Mouse (Mus musculus) forebrain, embryonic 11.5 days (tissue): Measurements from ENCODE around the gene Nedd9. TPM values are rescaled to one million over a fixed set of nuclear protein-coding genes. Genes with fewer than 3 reads are reported as not detected.

ENCODE experiments used
- ATAC-seq: fragments of 200-750 bp; cut with Nextera tagmentation; replicated peaks from 2 replicates; pipeline ENCODE4 v1.8.0; 2017; ENCODE audit warnings: moderate TSS enrichment; ENCODE audit not compliant: low FRiP score
- DNase-seq: peaks from one replicate; pipeline ENCODE4 v3.0.0-alpha.2; 2017; ENCODE audit warnings: low spot score
- H3K27ac ChIP-seq: fragments of 300-500 bp; sonication (generic); 2 replicates; pipeline ENCODE4 v1.5.1; 2014; ENCODE audit warnings: low read depth, low read length
- H3K27me3 ChIP-seq: fragments of 300-500 bp; sonication (generic); 2 replicates; pipeline ENCODE4 v1.6.1; 2014; ENCODE audit warnings: mild to moderate bottlenecking, low read length, mixed read lengths; ENCODE audit not compliant: control insufficient read depth, insufficient read depth
- H3K36me3 ChIP-seq: fragments of 300-500 bp; sonication (generic); 2 replicates; pipeline ENCODE4 v1.6.1; 2014; ENCODE audit warnings: mild to moderate bottlenecking, low read length, moderate library complexity, mixed read lengths; ENCODE audit not compliant: control insufficient read depth, insufficient read depth
- H3K4me1 ChIP-seq: fragments of 300-500 bp; sonication (generic); replicated peaks from 2 replicates; pipeline ENCODE4 v1.6.1; 2014; ENCODE audit warnings: low read length, mixed read lengths; ENCODE audit not compliant: control insufficient read depth, insufficient read depth
- H3K4me2 ChIP-seq: fragments of 300-500 bp; sonication (generic); 2 replicates; pipeline ENCODE4 v1.6.1; 2014; ENCODE audit warnings: low read depth, mild to moderate bottlenecking, low read length, moderate library complexity, mixed read lengths; ENCODE audit not compliant: severe bottlenecking
- H3K4me3 ChIP-seq: fragments of 300-500 bp; sonication (generic); 2 replicates; pipeline ENCODE4 v1.5.1; 2014; ENCODE audit warnings: low read depth, low read length
- H3K9ac ChIP-seq: fragments of 300-500 bp; sonication (generic); 2 replicates; pipeline ENCODE4 v1.6.1; 2014; ENCODE audit warnings: low read length
- H3K9me3 ChIP-seq: fragments of 300-500 bp; sonication (generic); 2 replicates; pipeline ENCODE4 v1.6.1; 2016; ENCODE audit warnings: low read length, mixed read lengths; ENCODE audit not compliant: control insufficient read depth
- WGBS: fragments of 180-500 bp; shearing (Covaris S2); extraction: QIAGEN DNeasy Blood & Tissue Kit; methylation state at CpG from one replicate; pipeline ENCODE4 v1.1.7; 2014; 5-methylcytosine and 5-hydroxymethylcytosine counted together
- polyA plus RNA-seq: library from polyadenylated mRNA; unstranded; fragments of >200 nt; fragmentation: Nextera tagmentation; extraction: Ambion mirVana; gene quantifications from 2 replicates; pipeline ENCODE4 v1.2.1, GENCODE M21; 2014

Gene Nedd9
- polyA plus RNA-seq, 1 experiment from 2014 or later: 27.0 TPM

DNA sequence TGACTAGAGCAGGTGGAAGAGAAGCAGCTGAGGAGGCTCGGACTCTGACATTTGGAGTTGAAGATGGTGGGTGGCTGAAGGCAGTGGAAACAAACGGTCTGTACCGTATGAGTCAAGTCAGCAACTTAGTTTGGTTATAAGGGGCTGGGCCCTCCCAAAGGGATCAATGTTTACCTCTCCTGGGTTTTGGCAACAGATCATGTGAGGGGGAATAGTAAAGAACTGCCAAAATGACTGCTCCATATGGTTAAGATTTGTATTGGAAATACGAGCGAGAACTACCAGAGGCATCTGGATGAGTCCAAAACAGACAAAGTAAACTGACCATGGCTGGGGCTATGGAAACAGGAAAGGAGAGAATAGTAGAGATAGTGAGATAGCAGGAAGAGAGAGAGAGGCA lies 64.6 kb downstream of the Nedd9 start:
- Histone ChIP-seq H3K4me1 (no peaks in the 10 kb centered on the region), H3K36me3 (no peaks in the 10 kb centered on the region), H3K27me3 (no peaks in the 10 kb centered on the region), H3K4me3 (no peak overlapping the region), H3K27ac (no peak overlapping the region), H3K9me3 (no peaks in the 10 kb centered on the region), H3K4me2 (no peak overlapping the region), H3K9ac (no peak overlapping the region)
- DNase-seq (no peak), ATAC-seq (no peak)
- WGBS: 92% methylated on average over 5 of the region's 5 CpGs

- Histone ChIP-seq H3K4me2 (no peak overlapping the region), H3K4me3 (no peak overlapping the region), H3K27me3 (no peaks in the 10 kb centered on the region), H3K9ac (no peak overlapping the region), H3K27ac (no peak overlapping the region), H3K4me1 (no peaks in the 10 kb centered on the region), H3K9me3 (no peaks in the 10 kb centered on the region), H3K36me3 (no peaks in the 10 kb centered on the region)
- 82% methylated on average over 4 of the region's 4 CpGs for WGBS
- no peak for DNase-seq
- no peak for ATAC-seq
Observed at GRCm38 (mm10) chr13:41420376-41420775, 66.8 kb downstream of the Nedd9 start.

DNA sequence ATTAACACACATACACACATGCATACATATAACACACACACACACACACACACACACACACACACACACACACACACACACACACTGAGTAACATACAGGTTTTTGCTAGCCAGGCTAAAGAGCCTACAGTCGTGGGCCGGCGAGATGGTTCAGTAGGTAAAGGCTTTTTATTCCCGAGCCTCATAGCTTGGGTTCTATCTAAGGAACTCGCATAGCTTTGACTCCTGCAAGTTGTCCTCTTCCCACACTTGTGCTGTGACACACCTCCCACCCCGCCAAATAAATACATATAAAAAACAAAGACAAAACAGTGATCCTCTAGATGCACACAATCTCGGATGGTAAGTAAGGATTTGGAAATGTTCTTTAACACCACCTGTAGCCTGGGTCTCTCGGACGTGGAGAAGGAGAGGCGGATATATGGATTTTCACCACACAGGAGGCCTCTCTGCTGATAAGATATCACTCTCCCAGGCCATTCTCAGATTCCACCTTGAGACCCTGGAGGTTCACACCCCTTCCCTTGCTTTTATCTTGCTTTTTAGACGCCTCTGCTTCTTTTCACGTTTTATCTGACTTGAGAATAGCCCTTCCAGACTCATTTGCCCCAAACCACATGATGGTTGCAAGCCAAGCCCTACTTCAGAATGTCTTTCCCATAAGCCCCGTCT lies 68.8 kb downstream of the Nedd9 start:
- ATAC-seq (no peak), DNase-seq (no peak)
- Histone ChIP-seq H3K4me2 (no peak overlapping the region), H3K27ac (no peak overlapping the region), H3K27me3 (no peaks in the 10 kb centered on the region), H3K4me3 (no peak overlapping the region), H3K9me3 (no peaks in the 10 kb centered on the region), H3K36me3 (no peaks in the 10 kb centered on the region), H3K9ac (no peak overlapping the region), H3K4me1 (no peaks in the 10 kb centered on the region)
- 91% methylated on average over 13 of the region's 13 CpGs for WGBS

GRCm38 (mm10) chr13:41416065-41417016 lies 70.8 kb downstream of the Nedd9 start:
- WGBS: 81% methylated on average over 11 of the region's 11 CpGs
- DNase-seq (no peak), ATAC-seq (no peak)
- no peak overlapping the region for H3K4me2 ChIP-seq
- no peaks in the 10 kb centered on the region for H3K4me1 ChIP-seq
- H3K27me3 ChIP-seq: no peaks in the 10 kb centered on the region
- H3K36me3 ChIP-seq: no peaks in the 10 kb centered on the region
- H3K9me3 ChIP-seq: no peaks in the 10 kb centered on the region
- no peak overlapping the region for H3K4me3 ChIP-seq
- H3K9ac ChIP-seq: no peak overlapping the region
- H3K27ac ChIP-seq: no peak overlapping the region

- no peak overlapping the region for H3K27ac ChIP-seq
- no peak overlapping the region for H3K4me2 ChIP-seq
- no peak overlapping the region for H3K4me3 ChIP-seq
- no peak overlapping the region for H3K9ac ChIP-seq
- 84% methylated on average over 13 of the region's 13 CpGs for WGBS
- H3K9me3 ChIP-seq: no peaks in the 10 kb centered on the region
- H3K27me3 ChIP-seq: no peaks in the 10 kb centered on the region
- ATAC-seq (no peak), DNase-seq (no peak)
- H3K36me3 ChIP-seq: no peaks in the 10 kb centered on the region
- H3K4me1 ChIP-seq: no peaks in the 10 kb centered on the region
Observed at GRCm38 (mm10) chr13:41410191-41411074, 76.7 kb downstream of the Nedd9 start.

DNA sequence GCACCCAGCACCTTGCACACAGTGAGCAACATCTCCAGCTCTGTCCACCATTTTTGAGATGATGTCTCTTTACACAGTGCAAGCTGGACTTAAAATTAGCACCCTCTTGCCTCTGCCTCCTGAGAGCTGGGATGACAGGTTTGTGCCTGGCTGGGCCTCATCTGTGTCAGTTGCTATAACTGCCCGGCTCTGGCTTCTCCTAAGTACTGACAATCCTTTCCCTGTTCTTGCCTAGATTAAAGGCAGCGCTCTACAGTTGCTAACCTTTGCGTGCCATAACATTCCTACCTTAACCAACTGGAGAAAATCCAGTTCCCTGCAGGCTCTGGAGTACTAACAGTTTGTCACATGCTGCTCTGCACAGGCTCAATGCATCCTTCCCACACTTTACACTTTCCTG lies 77.9 kb downstream of the Nedd9 start:
- no peak overlapping the region for H3K9ac ChIP-seq
- 93% methylated on average over 3 of the region's 3 CpGs for WGBS
- H3K36me3 ChIP-seq: no peaks in the 10 kb centered on the region
- no peak overlapping the region for H3K4me3 ChIP-seq
- H3K27ac ChIP-seq: no peak overlapping the region
- no peak for DNase-seq
- no peaks in the 10 kb centered on the region for H3K4me1 ChIP-seq
- no peaks in the 10 kb centered on the region for H3K27me3 ChIP-seq
- no peaks in the 10 kb centered on the region for H3K9me3 ChIP-seq
- no peak overlapping the region for H3K4me2 ChIP-seq
- no peak for ATAC-seq

DNA sequence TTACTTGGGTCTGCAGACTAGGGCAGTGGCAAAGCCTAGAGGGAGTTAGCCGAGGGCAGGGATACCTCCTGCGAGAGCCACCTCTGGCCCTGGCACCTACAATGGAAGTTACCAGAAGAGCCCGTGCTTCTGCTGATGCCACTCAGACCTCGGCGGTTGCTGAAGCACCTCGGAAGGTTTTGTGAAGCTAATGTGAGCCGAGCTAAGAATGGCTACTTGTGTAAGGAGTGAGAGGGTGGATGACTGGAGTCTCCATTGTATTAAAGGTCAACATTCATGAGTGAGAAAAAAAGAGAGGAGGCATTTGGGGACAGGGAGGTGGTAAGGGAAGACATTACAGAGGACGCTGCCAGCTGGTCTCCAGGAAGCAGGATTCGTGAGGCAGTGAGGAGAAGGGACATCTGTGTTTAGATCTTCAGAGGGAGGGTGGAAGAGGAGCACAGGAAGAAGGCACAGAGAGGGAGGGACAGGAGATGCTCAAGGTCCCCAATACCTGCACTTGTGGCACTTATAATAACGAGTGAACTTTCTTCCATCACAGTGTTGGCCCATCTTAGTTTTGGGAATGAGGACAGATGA lies 78.7 kb downstream of the Nedd9 start:
- Histone ChIP-seq H3K9ac (no peak overlapping the region), H3K36me3 (no peaks in the 10 kb centered on the region), H3K27ac (no peak overlapping the region), H3K4me1 (no peaks in the 10 kb centered on the region), H3K9me3 (no peaks in the 10 kb centered on the region), H3K27me3 (no peaks in the 10 kb centered on the region), H3K4me2 (no peak overlapping the region), H3K4me3 (no peak overlapping the region)
- ATAC-seq (no peak), DNase-seq (no peak)
- WGBS: 89% methylated on average over 10 of the region's 10 CpGs

DNA sequence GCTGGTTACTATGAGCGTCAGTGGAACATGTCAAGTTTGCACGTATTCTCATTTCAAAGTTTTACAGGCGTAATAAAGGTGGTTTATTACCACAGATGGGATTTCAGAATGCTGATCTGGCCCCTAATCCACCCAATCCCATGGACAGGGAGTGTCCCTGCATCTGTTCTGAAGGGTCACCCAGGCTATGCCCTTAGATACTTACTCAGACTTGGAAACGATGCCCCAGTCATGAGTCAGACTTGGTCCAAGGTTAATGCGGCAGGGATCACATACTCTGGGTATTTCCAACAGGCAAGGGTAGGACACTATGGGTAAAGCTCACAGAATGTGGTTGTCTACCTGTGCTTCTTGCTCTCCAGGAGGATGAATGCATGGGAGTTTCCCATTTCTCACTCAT lies 82.2 kb downstream of the Nedd9 start:
- ATAC-seq: no peak
- WGBS: 92% methylated on average over 5 of the region's 5 CpGs
- no peak overlapping the region for H3K4me2 ChIP-seq

More for the DNA sequence above, 82.2 kb downstream of the Nedd9 start:
- no peaks in the 10 kb centered on the region for H3K36me3 ChIP-seq
- no peaks in the 10 kb centered on the region for H3K27me3 ChIP-seq
- H3K9ac ChIP-seq: no peak overlapping the region
- H3K9me3 ChIP-seq: no peaks in the 10 kb centered on the region
- H3K4me1 ChIP-seq: no peaks in the 10 kb centered on the region
- no peak overlapping the region for H3K27ac ChIP-seq
- H3K4me3 ChIP-seq: no peak overlapping the region
- no peak for DNase-seq
